Mouse (Mus musculus): ENCODE measurements around the gene Ap1m2.

GRCm38 (mm10) chr9:21335391-21335790 is 23.3 kb upstream of the Ap1m2 start:
- TF ChIP-seq CTCF (IDR thresholded peaks at IDR 0.05; ENCODE audit: borderline replicate concordance, insufficient read depth, low read depth, low read length), result no peak
- no peak for TF ChIP-seq POLR2A (IDR thresholded peaks at IDR 0.05; ENCODE audit: borderline replicate concordance, insufficient read depth, low read length)

Measured in cerebellum, adult 2 months (tissue).